Comparison of ENCODE assay signal across 27 mouse cellular contexts in the genomic region with DNA sequence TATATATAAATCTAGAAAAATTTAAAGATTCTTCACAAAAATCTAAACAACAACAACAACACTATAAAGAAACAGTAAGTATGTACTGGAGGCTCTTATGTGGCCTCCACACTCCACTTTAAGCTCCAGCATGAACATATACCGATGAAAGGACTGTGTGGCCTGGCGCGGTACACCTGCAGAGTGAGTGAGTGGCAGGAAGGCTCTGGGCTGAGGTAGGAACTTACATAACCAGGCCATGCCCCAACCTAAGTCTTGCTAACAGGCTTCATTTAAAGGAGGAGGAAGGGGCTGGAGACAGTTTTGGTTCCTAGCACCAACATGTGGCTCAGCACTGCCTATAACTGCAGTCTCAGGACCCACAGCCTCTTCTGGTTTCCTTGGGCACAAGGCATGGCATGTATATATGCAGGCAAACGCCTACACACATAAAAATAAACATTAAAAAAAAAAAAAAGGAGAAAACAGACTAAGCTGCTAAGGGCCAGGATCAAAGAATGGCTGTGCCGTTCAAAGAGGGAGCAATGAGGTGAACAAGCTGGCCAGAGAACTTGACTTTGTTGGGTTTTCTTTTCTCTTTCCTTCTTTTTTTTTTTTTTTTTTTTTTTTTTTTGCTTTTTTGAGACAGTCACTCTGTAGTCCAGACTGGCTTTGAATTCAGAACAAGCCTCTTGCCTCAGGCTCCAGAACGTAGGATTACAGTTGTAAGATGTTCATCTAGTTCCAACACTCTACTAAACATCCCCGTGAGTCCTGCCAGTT. TPM values are rescaled to one million over a fixed set of nuclear protein-coding genes. Genes with fewer than 3 reads are reported as not detected.
DNase-seq lines count a peak whose midpoint lies in the region; ATAC-seq and TF ChIP-seq lines count a peak whose summit lies in the region.
"Had no signal": no experiment of that assay in that cellular context is flagged by ENCODE, and none has a peak within 500 bp of the region (broad histone marks: within the 10 kb centered on the region; RNA-seq: fewer than 3 reads in every experiment).

No protein-coding gene starts in this region.

- H3K9me3 ChIP-seq in midbrain, embryonic 14.5 days (ENCODE audit: control insufficient read depth, low read length), result no peaks in the 10 kb centered on the region
- no peaks in the 10 kb centered on the region for H3K9me3 ChIP-seq in midbrain, embryonic 11.5 days (ENCODE audit: control insufficient read depth, low read length)
- H3K9me3 ChIP-seq: G1E; heart, embryonic 12.5 days; kidney, embryonic 15.5 days; limb, embryonic 13.5 days; lung, embryonic 15.5 days; midbrain, embryonic 12.5 days had no signal

- DNase-seq in cerebellum, adult 2 months, result peak in 1 of 2 experiments; percentile 36
- DNase-seq in cerebellum, adult 8-10 months, result no peak
- DNase-seq in midbrain, embryonic 14.5 days, result peak; percentile 20
- DNase-seq in midbrain, embryonic 11.5 days (ENCODE audit: low spot score, missing footprints), result no peak
- DNase-seq in thymus, postnatal 10 days (ENCODE audit: low spot score in 2 of 2), result peak; percentile 44 to 48
- DNase-seq in right cerebral cortex, postnatal 10 days (ENCODE audit: low spot score in 2 of 2), result no peak
- no peak for DNase-seq in gastrocnemius, adult 18-20 months (ENCODE audit: low spot score)
- no peak for DNase-seq in gastrocnemius, adult 2 months
- DNase-seq: adrenal gland, postnatal 25 days; cerebellum, adult 11-12 months; gastrocnemius, postnatal 10 days; heart, adult 11 months; heart, postnatal 36 days; kidney, postnatal 4 days; lung, postnatal 4 days had no signal

- WGBS in cerebellum, adult 2 months, result 52% methylated on average over 7 of the region's 7 CpGs
- 85% methylated on average over 7 of the region's 7 CpGs for WGBS in midbrain, embryonic 14.5 days
- 92% methylated on average over 7 of the region's 7 CpGs for WGBS in midbrain, embryonic 11.5 days

- H3K4me1 ChIP-seq in cerebellum, adult 2 months (ENCODE audit: control insufficient read depth, insufficient read depth, low read length), result peaks cover 60% of the 10 kb centered on the region
- H3K4me1 ChIP-seq in midbrain, embryonic 14.5 days (ENCODE audit: control insufficient read depth, insufficient read depth, low read length), result no peaks in the 10 kb centered on the region
- H3K4me1 ChIP-seq in midbrain, embryonic 11.5 days (ENCODE audit: control insufficient read depth, insufficient read depth, low read length), result no peaks in the 10 kb centered on the region

- H3K36me3 ChIP-seq in midbrain, embryonic 14.5 days (ENCODE audit: control insufficient read depth, insufficient read depth, low read length), result 0 out of 2 replicates have a peak, but pooled peaks cover under 1% of the 10 kb centered on the region
- no peaks in the 10 kb centered on the region for H3K36me3 ChIP-seq in midbrain, embryonic 11.5 days (ENCODE audit: control insufficient read depth, insufficient read depth, low read length)
- H3K36me3 ChIP-seq: lung, embryonic 15.5 days; midbrain, embryonic 12.5 days had no signal

- H3K9ac ChIP-seq in midbrain, embryonic 14.5 days (replicated peaks; ENCODE audit: low read length), result no peak overlapping the region
- no peak overlapping the region for H3K9ac ChIP-seq in midbrain, embryonic 11.5 days (ENCODE audit: low read length)
- H3K9ac ChIP-seq: heart, embryonic 12.5 days; kidney, embryonic 15.5 days; limb, embryonic 13.5 days; liver, embryonic 14.5 days; lung, embryonic 15.5 days; midbrain, embryonic 12.5 days had no signal

- no peaks in the 10 kb centered on the region for H3K27me3 ChIP-seq in cerebellum, adult 2 months (ENCODE audit: control insufficient read depth, insufficient read depth, low read length)
- no peaks in the 10 kb centered on the region for H3K27me3 ChIP-seq in midbrain, embryonic 14.5 days (ENCODE audit: control insufficient read depth, insufficient read depth, low read length)
- H3K27me3 ChIP-seq in midbrain, embryonic 11.5 days (ENCODE audit: control insufficient read depth, insufficient read depth, low read length), result no peaks in the 10 kb centered on the region
- H3K27me3 ChIP-seq: heart, embryonic 12.5 days; kidney, embryonic 15.5 days; limb, embryonic 13.5 days; lung, embryonic 15.5 days; midbrain, embryonic 12.5 days had no signal

- TF ChIP-seq CTCF in cerebellum, adult 2 months (IDR thresholded peaks at IDR 0.05; ENCODE audit: borderline replicate concordance, insufficient read depth, low read depth, low read length), result no peak
- TF ChIP-seq CTCF in gastrocnemius, adult 2 months (IDR thresholded peaks at IDR 0.05), result no peak

- ATAC-seq in midbrain, embryonic 14.5 days (ENCODE audit: low FRiP score, low TSS enrichment), result no peak
- no peak for ATAC-seq in midbrain, embryonic 11.5 days (ENCODE audit: low FRiP score)
- ATAC-seq: CD4-positive, CD25-positive, alpha-beta regulatory T cell, adult 4 months; forebrain, embryonic 14.5 days; hindbrain, embryonic 16.5 days; intestine, postnatal 0 days had no signal

- intact Hi-C loops in gastrocnemius, adult 2 months (cut with DNase I), result no loop called here

- peak overlapping the region; percentile 96 for H3K27ac ChIP-seq in cerebellum, adult 2 months (ENCODE audit: insufficient read depth, low read length)
- H3K27ac ChIP-seq in midbrain, embryonic 14.5 days (replicated peaks; ENCODE audit: low read depth, low read length), result no peak overlapping the region
- no peak overlapping the region for H3K27ac ChIP-seq in midbrain, embryonic 11.5 days (ENCODE audit: low read depth, low read length)
- no peak overlapping the region for H3K27ac ChIP-seq in gastrocnemius, adult 2 months
- H3K27ac ChIP-seq: kidney, embryonic 15.5 days; limb, embryonic 13.5 days; liver, embryonic 14.5 days; lung, embryonic 15.5 days; midbrain, embryonic 12.5 days; stomach, postnatal 0 days had no signal

- H3K4me3 ChIP-seq in cerebellum, adult 2 months (replicated peaks; ENCODE audit: insufficient read depth, low read depth, low read length), result no peak overlapping the region
- H3K4me3 ChIP-seq in midbrain, embryonic 14.5 days (replicated peaks; ENCODE audit: low read depth, low read length), result no peak overlapping the region
- no peak overlapping the region for H3K4me3 ChIP-seq in midbrain, embryonic 11.5 days (ENCODE audit: low read depth, low read length)
- H3K4me3 ChIP-seq in gastrocnemius, adult 2 months, result no peak overlapping the region
- H3K4me3 ChIP-seq: heart, embryonic 12.5 days; kidney, embryonic 15.5 days; limb, embryonic 13.5 days; lung, embryonic 15.5 days; midbrain, embryonic 12.5 days had no signal

- H3K4me2 ChIP-seq in midbrain, embryonic 14.5 days (ENCODE audit: low read length), result no peak overlapping the region
- no peak overlapping the region for H3K4me2 ChIP-seq in midbrain, embryonic 11.5 days
- H3K4me2 ChIP-seq: heart, embryonic 12.5 days; kidney, embryonic 15.5 days; limb, embryonic 13.5 days; lung, embryonic 15.5 days; midbrain, embryonic 12.5 days had no signal

- no peak for TF ChIP-seq POLR2A in cerebellum, adult 2 months (IDR thresholded peaks at IDR 0.05; ENCODE audit: borderline replicate concordance, insufficient read depth, low read length)

RNA-seq across cellular contexts. Expression of a gene that starts 36.0 kb away (rescaled TPM):
- 132 and 149 TPM in 2 replicates for polyA plus RNA-seq in cerebellum, adult 2 months (2012; rRNA removed)
- 113 and 135 TPM in 2 replicates for polyA plus RNA-seq in midbrain, embryonic 14.5 days (2014; fragmentation: Nextera tagmentation; extraction: Ambion mirVana)
- 74.3 and 77.7 TPM in 2 replicates for polyA plus RNA-seq in midbrain, embryonic 11.5 days (2014; fragmentation: Nextera tagmentation; extraction: Ambion mirVana)
- total RNA-seq in gastrocnemius, adult 18-20 months (2021), result 10 to 100 TPM; 63.9 to 66.6 TPM
- total RNA-seq in gastrocnemius, adult 2 months (2021), result 10 to 100 TPM; 60.3 to 74.7 TPM

RNA-seq across cellular contexts. Expression of a gene that starts 44.3 kb away (rescaled TPM):
- 115 and 123 TPM in 2 replicates for polyA plus RNA-seq in cerebellum, adult 2 months (2012; rRNA removed)
- 35.8 and 39.8 TPM in 2 replicates for polyA plus RNA-seq in midbrain, embryonic 14.5 days (2014; fragmentation: Nextera tagmentation; extraction: Ambion mirVana)
- polyA plus RNA-seq in midbrain, embryonic 11.5 days (2014; fragmentation: Nextera tagmentation; extraction: Ambion mirVana), result 20.3 and 24.0 TPM in 2 replicates
- total RNA-seq in gastrocnemius, adult 18-20 months (2021), result 10 to 100 TPM; 38.8 to 44.4 TPM
- total RNA-seq in gastrocnemius, adult 2 months (2021), result 10 to 100 TPM; 43.1 to 51.5 TPM

RNA-seq across cellular contexts. Expression of a gene that starts 59.6 kb away (rescaled TPM):
- polyA plus RNA-seq in cerebellum, adult 2 months (2012; rRNA removed), result 86.9 and 97.3 TPM in 2 replicates
- polyA plus RNA-seq in midbrain, embryonic 14.5 days (2014; fragmentation: Nextera tagmentation; extraction: Ambion mirVana), result 9.7 and 11.4 TPM in 2 replicates
- polyA plus RNA-seq in midbrain, embryonic 11.5 days (2014; fragmentation: Nextera tagmentation; extraction: Ambion mirVana), result 14.0 and 16.4 TPM in 2 replicates
- total RNA-seq in gastrocnemius, adult 18-20 months (2021), result 10 to 100 TPM; 42.3 to 45.0 TPM
- total RNA-seq in gastrocnemius, adult 2 months (2021), result 10 to 100 TPM; 46.0 to 55.0 TPM

Comparison
In these comparisons a context has a peak if more than half of its experiments do, and no peak if none do; other contexts are left out.
1. DNase-seq: peak in midbrain, embryonic 14.5 days (single experiment) and thymus, postnatal 10 days (2 of 2); none in cerebellum, adult 8-10 months (single experiment), midbrain, embryonic 11.5 days (single experiment), right cerebral cortex, postnatal 10 days (0 of 2), gastrocnemius, adult 18-20 months (single experiment) and gastrocnemius, adult 2 months (single experiment).